Mouse (Mus musculus) layer of hippocampus, postnatal 25 days (tissue): ENCODE data around the gene Prkg2. TPM values are rescaled to one million over a fixed set of nuclear protein-coding genes. Genes with fewer than 3 reads are reported as not detected.

Source experiments
- DNase-seq, 2 experiments: peaks; one replicate each; pipeline ENCODE4 v3.0.0; 2022; ENCODE audit warnings: mixed read lengths in 2 of 2, low spot score in 1 of 2; ENCODE audit errors: extremely low spot score in 1 of 2
- total RNA-seq, 2 experiments: library from RNA; stranded (reverse); gene quantifications; 2 replicates each; pipeline ENCODE4 v1.2.3; 2021

The Prkg2 gene
- total RNA-seq: 1 to 10 TPM; 2.7 TPM

GRCm38 (mm10) chr5:99036596-99037441 is at the start of gene Prkg2:
Gene Prkg2, minus strand, starts transcription at chr5:99037351.
- peak; percentile 24 to 40 for DNase-seq

GRCm38 (mm10) chr5:99083955-99084354 is 46.8 kb upstream of the Prkg2 start:
- no peak for DNase-seq

- DNase-seq: no peak
Measured at GRCm38 (mm10) chr5:99078375-99078774, 41.2 kb upstream of the Prkg2 start.

GRCm38 (mm10) chr5:99068391-99068790 is 31.2 kb upstream of the Prkg2 start:
- no peak for DNase-seq

- DNase-seq: no peak
Measured at GRCm38 (mm10) chr5:99062582-99062981, 25.4 kb upstream of the Prkg2 start.

- DNase-seq: no peak
Measured at GRCm38 (mm10) chr5:99039021-99039420, 1.9 kb upstream of the Prkg2 start.

GRCm38 (mm10) chr5:99037442-99037811 is 276 bp upstream of the Prkg2 start:
- no peak for DNase-seq

GRCm38 (mm10) chr5:99035961-99036360 is 1.2 kb downstream of the Prkg2 start:
- no peak for DNase-seq

GRCm38 (mm10) chr5:99031551-99032149 is 5.5 kb downstream of the Prkg2 start:
- DNase-seq: no peak

GRCm38 (mm10) chr5:99026343-99026742 is 10.8 kb downstream of the Prkg2 start:
- no peak for DNase-seq

- DNase-seq: no peak
Measured at GRCm38 (mm10) chr5:99019709-99020108, 17.4 kb downstream of the Prkg2 start.

- no peak for DNase-seq
Measured at GRCm38 (mm10) chr5:99015140-99015539, 22.0 kb downstream of the Prkg2 start.

GRCm38 (mm10) chr5:99010448-99011151 is 26.6 kb downstream of the Prkg2 start:
- no peak for DNase-seq

GRCm38 (mm10) chr5:98998104-98998503 is 39.0 kb downstream of the Prkg2 start:
- DNase-seq: no peak

GRCm38 (mm10) chr5:98995767-98996166 is 41.4 kb downstream of the Prkg2 start:
- DNase-seq: no peak

GRCm38 (mm10) chr5:98991600-98991999 is 45.6 kb downstream of the Prkg2 start:
- no peak for DNase-seq

- no peak for DNase-seq
Measured at GRCm38 (mm10) chr5:98987634-98988033, 49.5 kb downstream of the Prkg2 start.

GRCm38 (mm10) chr5:98987116-98987515 is 50.0 kb downstream of the Prkg2 start:
- DNase-seq: no peak

- DNase-seq: no peak
Measured at GRCm38 (mm10) chr5:98986459-98986858, 50.7 kb downstream of the Prkg2 start.

GRCm38 (mm10) chr5:98986011-98986410 is 51.1 kb downstream of the Prkg2 start:
- no peak for DNase-seq

- DNase-seq: no peak
Measured at GRCm38 (mm10) chr5:98985077-98985476, 52.1 kb downstream of the Prkg2 start.
